Mouse (Mus musculus) megakaryocyte-erythroid progenitor cell, adult 5-6 weeks (primary cell): ENCODE results near the gene Apobec2. TPM values are rescaled to one million over a fixed set of nuclear protein-coding genes. Genes with fewer than 3 reads are reported as not detected.

Experiments
- ATAC-seq: replicated peaks from 2 replicates; pipeline ENCODE4 v1.8.0; 2016; ENCODE audit warnings: mild to moderate bottlenecking, inconsistent platforms; ENCODE audit not compliant: severe bottlenecking, poor library complexity, low FRiP score, low TSS enrichment
- total RNA-seq, 2 experiments: library from RNA; stranded (forward) in 1 of 2; stranded (reverse) in 1 of 2; fragments of 200-1000, 215-1000 nt in 1 of 2; fragments of >200 nt in 1 of 2; fragmentation: Nextera tagmentation in 1 of 2; gene quantifications; 2 replicates each; pipeline ENCODE4 v1.2.3; 2014 to 2017

The Apobec2 gene
- total RNA-seq, 2 experiments from 2014 or later, result not detected

- ATAC-seq, result no peak
Measured at GRCm38 (mm10) chr17:48442745-48443457, 10.2 kb upstream of the Apobec2 start.

GRCm38 (mm10) chr17:48437421-48437911, 4.7 kb upstream of the Apobec2 start:
- ATAC-seq, result no peak

GRCm38 (mm10) chr17:48436487-48436886, 3.8 kb upstream of the Apobec2 start:
- ATAC-seq, result no peak

- no peak for ATAC-seq
Measured at GRCm38 (mm10) chr17:48434479-48434878, 1.7 kb upstream of the Apobec2 start.

- no peak for ATAC-seq
Measured at GRCm38 (mm10) chr17:48433689-48434330, 1.1 kb upstream of the Apobec2 start.

DNA sequence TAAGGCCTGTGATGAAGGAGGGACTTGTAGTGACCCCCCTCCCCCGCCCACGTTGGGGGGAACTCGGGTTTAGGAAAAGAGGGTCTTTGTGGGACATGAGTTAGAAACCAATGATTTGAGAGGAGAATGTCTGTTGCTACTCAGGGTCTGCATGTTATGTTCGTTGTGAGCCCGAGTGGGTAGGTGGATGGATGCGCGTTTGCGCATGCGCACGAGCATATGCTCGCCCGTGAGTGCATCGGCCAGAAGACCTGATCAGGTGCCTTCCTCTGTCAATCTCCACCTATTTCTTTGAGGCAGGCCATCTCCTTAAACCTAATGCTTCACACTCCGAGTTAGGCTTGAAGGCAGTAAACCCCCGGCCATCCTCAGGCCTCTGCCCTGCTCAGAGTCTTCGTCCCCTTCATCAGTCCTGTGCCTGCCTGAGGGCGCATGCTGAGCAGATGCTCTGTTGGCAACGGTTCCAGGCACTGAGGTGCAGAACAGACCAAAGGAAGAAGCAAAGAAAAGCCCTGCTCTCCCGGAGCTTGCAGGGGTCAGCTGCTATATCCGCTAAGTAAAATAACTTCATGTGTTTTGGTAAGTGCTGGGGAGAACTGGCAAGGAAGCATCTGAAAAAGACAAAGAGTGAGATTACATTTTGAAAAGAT, 401 bp upstream of the Apobec2 start:
- ATAC-seq, result no peak

- ATAC-seq, result no peak
Measured at GRCm38 (mm10) chr17:48431054-48431453, 1.7 kb downstream of the Apobec2 start.

GRCm38 (mm10) chr17:48430394-48430793, 2.3 kb downstream of the Apobec2 start:
- no peak for ATAC-seq

- peak; percentile 31; the same call in 1 of the 2 replicates for ATAC-seq
Measured at GRCm38 (mm10) chr17:48427852-48428530, 4.7 kb downstream of the Apobec2 start.

DNA sequence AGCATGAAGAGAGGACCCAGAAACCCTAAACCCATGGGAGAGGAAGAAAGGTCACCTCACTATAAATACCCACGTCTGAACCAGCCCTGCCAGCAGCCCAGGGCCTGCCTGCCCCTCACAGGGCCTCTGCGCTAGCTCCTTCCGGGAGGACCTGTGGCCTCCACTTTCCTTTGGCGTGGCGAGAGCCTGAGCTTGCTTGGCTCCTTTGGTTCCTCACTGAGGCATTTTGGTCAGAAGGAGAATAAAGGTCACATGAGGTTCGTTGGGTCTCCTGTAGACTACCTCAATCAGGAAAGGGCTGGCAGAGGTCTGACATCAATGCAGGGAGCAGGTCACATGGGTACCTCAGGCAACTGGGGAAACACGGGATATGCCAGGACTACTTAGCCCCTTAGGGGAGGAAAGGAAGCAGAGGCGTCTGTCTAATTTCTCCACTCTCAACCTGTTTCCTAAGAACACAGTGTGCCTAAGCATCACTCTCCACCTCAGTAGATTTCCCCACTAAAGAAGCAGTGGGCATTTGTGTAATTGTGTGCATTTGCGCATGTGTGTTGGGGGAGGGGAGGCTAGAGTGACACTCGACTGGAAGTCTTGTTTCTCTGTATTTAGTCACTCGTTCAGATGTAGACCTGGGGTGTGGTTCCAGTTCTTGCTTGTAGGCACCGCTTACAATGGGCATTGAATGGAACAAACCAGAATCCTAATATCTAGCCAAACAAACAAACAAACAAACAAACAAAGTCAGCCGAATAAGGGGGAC, 5.6 kb downstream of the Apobec2 start:
- no peak for ATAC-seq

- peak; percentile 95 for ATAC-seq
Measured at GRCm38 (mm10) chr17:48425823-48426612, 6.7 kb downstream of the Apobec2 start.

DNA sequence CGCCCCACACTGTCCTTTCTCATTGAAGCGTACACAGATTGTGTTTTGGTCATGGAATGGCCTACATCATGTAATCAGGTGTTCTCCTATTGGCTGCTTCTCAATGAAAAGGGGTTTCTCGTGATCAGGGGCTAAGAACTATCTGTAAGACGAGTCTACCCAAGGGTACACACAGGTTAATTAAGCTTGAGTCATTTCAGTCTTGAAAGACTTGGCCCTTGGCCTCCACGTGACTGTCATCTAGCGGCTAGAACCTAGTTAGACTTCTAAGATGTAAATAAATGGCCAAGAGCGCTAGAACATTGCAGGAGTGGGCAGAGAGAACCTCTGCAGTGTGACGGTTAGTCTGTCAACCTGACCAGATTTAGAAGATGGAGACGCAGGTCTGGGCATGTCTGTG, 8.5 kb downstream of the Apobec2 start:
- ATAC-seq, result no peak

DNA sequence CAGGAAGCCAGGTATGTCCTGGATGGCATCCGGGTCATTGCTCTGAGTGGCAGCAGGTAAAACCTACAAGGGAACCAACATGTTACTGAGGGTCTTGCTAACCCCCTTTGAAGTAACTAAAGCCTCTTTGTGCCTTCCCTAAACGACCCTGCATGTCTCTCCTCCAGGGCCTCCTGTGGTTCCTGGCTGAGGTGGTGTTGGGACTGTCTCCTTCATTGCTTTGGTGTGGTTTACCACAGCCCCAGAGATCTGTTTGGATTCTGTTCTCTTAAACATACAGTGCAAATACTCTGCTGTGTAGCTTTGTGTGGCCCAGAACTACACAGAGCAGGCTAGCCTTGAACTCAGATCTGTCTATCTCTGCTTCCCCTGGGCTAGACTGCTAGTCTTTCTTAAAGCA, 13.2 kb downstream of the Apobec2 start:
- ATAC-seq, result no peak

DNA sequence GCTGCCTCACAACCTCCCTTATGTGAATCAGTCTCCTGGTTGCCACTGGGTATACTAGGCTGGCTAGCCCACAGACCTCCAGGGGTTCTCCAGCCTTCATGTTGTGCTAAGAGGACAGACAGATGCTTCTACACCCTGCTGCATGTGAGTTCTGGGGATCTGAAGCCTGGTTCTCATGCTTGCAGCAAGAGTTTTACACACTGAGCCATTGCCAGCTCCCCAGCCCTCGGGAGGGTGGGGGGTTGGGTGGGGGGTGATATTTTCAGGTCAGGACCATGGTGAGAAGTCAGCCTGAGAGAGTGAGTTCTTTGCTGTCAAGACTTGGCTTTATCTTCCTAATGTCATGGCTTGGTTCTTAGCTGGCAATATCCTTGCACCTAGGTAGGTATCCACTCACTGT, 13.9 kb downstream of the Apobec2 start:
- ATAC-seq, result no peak

GRCm38 (mm10) chr17:48418174-48418573, 14.6 kb downstream of the Apobec2 start:
- no peak for ATAC-seq

DNA sequence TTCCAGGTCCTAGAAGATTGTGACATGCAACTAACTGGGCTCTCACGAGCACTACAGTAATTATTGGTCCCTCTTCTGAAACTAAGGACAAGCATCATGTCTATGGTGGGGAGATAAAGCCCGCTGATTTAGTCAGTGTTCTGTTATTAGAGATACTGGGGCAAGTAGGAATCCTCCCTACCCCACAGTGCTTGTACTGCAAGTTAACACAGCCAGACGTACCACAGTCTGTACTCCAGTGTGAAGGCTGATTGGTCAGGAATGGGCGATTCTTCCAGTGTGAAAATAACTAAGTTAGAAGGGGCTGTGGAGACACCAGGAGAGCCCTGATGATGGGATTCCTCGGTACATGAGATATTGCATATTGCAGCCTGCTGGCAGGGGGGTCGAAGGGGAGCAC, 15.2 kb downstream of the Apobec2 start:
- peak; percentile 78 for ATAC-seq

- ATAC-seq, result peak; percentile 87
Measured at GRCm38 (mm10) chr17:48416425-48417195, 16.1 kb downstream of the Apobec2 start.

DNA sequence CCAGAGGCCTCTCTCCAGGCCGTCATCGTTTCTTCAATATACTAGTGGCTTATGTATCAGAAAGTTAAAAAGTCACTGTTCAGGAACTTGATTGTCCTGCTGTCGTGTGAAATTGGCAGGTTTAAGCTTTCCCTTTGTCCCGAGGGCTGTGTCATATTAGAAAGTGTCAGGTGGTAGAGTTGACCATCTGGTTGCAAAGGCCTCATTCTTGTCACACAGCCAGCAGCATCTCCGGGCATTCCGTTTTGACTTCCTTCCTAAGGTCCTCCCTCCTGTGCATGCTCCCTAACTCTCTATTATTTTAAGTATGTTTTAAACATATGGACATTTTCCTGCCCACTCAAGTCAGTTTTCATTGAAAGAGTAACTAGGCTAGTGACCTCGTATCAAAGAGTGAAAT, 16.7 kb downstream of the Apobec2 start:
- ATAC-seq, result no peak
